Mouse (Mus musculus): ENCODE results near the gene Zc3h4.
"Not testable (repeated sequence)": the region's sequence is repeated elsewhere in the genome, so short reads cannot be mapped to it uniquely, and the experiment has no call there.

The Zc3h4 gene

DNA sequence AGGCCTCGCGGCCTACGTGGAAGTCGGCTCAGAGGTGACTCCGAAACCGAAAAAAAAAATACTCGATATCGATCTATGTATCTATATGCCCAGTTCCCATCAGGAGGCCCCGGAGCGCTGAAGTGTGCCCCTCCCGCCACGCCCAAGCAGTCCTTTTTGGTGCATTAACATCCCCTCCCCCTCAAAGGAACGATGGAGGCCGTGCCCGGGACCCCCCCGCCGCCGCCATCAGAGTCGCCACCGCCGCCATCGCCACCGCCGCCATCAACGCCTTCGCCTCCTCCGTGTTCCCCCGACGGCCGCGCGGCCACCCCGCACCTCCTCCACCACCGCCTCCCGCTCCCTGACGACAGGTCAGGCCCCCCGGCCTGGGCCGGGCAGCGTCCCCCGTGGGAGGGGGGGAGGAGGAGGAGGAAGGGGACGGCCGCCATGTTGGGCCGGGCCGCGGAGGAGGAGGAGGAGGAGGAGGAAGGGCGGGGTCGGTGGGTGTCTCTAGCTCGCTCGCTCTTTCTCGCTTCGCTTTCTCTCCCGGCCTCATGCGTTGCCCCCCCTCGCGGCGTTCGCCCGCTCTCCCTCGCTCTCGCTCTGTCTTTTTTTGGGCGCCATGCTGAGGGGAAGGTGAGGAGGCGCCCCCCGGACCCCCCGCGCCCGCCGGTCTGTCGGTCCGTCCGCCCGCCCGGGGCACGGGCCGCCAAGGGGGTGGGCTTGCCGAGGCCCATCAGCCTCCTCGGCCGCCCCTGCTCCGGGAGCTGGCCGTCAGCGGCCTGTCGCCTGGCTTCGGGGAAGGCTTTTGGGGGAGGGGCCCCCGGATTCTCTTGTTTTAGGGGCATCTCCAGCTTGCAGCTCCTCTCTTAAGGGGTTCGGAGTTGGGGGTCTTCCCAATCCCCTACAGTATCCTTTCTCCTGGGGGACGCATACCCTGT is at the start of gene Zc3h4:
Gene Zc3h4, plus strand, starts transcription at position 222 of the 923 bp plus-strand sequence.
- peak; percentile 89 for DNase-seq

DNA sequence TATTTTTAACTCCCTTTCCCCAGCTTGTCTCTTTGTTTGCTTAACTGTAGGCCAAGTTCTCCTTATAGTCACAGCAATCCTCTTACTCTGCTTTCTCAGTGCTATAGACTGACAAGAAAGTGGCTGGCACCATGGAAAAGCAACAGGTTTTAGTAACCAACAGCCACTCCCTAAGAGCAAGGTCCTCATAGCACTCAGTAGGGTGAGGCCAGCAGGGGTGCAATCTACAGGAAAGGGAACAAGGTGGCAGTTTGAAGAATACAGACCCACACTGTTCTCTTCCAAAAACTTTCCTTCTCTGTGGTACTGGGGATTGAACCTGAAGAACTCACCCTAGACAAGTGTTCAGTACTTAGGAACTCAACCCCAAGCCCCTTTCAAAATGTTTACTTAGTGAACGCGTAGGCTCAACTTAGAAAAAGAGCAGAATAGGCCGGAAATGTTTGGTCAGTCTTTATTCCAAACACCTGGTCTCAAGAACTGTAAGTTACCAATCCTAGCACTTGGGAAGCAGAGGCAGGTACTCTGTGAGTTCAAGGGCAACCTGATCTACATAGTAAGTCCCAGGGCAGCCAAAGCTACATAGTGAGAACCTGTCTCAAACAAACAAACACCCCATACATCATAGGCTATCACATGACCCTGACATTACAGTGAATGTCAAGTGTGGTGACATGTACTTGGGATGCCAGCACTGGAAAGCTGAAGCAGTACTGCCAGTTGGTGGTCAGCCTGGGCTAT is 44.7 kb upstream of the Zc3h4 start:
- no peak for DNase-seq

DNA sequence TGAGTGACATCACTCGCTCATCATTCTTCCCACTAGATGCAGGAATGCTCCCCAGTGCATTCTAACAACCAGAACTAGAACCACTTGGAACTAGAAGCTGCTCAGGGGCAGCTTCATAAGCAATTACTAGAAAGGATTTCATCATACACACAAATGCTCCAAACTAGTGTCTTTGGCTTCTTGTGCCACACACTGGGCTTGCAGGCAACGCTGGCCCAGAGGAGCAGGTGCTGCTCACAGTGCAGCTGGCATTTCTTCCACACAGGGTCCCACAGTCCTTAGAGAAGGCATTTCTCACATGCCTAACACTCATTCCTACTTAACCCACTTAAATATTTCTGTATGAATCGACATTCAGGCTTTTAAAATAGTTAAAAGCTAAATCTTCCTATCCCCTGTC is 43.1 kb upstream of the Zc3h4 start:
- no peak for DNase-seq

DNA sequence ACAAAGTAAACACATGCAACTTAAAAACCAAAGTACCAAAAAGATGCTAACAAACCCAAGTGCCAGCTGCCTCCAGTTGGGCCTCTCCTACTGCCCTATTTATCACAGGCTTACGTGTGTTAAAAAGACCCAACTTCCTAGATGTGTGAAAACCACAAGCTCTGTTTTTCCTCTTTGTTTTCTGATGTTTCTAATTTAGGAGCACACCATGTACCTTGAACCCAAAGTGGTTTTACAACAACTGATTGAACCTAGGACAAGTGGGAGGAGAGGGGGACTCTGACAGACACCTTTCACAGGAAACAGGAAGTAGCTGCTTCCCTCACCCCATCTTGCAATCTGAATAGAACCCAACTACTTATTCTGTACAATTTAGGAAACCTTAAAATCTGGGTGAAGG is 36.4 kb upstream of the Zc3h4 start:
- peak; percentile 79 for DNase-seq

DNA sequence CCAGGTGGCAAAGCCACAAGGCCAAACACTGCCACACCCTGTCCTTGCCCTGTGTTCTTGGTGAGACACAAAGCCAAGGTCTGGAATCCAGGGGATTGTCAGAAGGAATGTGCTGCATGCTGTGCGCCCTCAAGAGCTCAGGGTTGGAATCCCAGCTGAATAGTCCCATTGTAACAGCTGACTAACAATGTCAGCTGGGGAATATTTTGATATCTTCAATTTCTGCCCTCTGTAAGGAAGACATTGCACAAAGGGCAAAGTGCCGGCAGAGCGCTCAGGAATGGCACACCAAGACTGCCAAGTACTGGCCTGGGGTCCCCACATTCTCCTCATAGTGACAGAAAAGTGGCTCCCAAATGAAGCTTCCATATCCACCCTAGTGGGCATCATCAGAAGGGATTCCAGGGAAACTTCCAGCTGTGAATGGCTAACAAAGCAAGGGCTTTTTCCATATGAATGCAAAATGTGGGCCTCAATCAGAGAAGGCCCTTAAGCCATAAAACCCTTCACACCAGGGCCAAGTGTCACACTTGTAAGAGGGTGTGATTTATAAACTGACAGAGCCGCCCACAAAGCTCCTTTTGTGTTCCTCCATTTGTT is 35.7 kb upstream of the Zc3h4 start:
- DNase-seq: peak; percentile 32

DNA sequence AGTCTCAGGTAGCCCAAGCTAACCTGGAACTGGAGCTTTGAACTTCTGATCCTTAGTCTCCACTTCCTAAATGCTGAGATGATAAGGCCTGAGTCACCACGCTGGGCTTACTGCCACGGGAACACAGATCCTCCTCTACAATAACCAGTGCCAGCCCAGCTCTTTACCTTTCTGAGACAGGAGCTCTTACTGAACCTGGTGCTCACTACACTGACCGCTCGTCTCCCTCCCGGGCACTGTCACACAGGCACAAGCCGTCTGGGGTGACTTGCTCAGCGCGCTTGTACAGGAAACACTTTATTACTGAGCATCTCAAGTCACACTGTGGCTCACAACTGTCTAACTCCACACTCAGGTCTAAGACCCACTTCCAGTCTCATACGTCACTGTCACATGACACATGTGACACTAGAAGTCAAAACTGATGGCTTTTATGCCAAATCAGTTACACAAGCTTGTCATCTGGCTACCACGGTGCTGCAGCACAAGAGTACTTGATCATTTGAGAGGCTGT is 34.5 kb upstream of the Zc3h4 start:
- DNase-seq: peak; percentile 38

DNA sequence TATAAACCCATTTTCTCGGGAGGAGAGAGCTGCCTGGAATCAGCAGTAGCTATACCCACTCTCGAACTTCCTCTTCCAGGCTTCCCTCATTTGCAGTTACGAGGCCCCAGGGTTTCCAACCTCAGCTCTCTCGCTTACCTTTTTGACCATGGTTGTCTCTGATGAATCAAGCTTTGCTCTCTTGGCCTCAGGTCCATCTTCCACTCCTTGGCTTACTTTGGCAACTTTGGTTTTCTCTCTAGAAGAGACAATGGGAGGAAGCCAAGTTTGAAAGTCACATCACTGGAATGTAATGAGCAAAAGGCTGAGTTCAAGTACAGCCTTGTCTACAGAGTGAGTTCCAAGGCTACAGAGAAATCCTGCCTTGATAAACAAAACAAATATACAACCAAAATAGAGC is 34.0 kb upstream of the Zc3h4 start:
- peak; percentile 67 for DNase-seq

DNA sequence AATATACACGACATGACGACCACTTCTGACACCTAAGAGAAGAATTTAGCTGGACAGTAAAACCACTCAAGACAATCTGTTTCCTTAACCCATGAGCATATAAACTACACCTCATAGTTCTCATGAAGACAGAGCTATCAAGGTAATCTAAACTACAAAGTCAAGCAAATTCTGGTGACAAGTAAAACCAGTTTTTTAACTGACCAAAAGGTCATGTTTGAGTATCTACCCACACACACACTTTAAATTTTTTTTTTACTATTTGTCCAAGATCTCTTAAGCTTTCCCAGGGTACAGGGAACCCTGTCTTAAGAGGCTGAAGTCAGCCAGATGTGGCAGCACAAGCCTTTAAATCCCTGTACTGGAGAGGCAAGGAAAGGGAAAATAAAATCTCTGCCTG is 31.9 kb upstream of the Zc3h4 start:
- DNase-seq: no peak

DNA sequence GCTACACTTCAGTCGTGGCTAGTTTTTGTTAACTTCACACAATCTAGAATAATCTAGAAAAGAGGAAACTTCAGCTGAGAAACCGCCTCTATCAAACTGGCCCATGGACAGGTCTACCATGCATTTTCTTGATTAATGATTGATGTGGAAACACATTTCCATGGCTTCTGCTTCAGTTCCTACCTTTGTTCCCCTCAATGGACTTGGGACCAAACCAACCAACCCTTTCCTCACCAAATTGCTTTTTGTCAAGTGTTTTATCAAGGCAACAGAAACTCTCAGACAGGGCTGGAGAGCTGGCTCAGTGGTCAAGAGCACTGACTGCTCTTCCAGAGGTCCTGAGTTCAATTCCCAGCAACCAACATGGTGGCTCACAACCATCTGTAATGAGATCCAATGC is 30.1 kb upstream of the Zc3h4 start:
- peak; percentile 84 for DNase-seq

DNA sequence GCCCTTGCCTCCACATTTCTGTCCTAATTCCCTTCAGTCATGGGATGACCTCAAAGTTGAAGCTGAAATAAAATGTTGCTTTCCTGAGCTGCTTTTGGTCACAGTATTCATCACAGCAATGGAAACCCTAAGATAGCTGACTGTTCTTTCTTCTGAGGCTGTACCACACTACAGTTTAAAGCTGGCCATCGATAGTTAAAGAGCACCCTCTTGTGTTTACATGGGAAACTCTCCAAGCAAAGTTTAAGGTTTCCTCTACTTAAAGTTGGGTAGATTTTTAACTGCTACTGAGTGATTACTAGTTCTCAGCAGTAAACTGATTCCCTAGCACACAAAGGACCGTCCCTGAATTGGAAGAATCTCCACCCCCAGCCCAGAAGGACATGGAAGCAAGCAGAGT is 27.0 kb upstream of the Zc3h4 start:
- peak; percentile 46 for DNase-seq

DNA sequence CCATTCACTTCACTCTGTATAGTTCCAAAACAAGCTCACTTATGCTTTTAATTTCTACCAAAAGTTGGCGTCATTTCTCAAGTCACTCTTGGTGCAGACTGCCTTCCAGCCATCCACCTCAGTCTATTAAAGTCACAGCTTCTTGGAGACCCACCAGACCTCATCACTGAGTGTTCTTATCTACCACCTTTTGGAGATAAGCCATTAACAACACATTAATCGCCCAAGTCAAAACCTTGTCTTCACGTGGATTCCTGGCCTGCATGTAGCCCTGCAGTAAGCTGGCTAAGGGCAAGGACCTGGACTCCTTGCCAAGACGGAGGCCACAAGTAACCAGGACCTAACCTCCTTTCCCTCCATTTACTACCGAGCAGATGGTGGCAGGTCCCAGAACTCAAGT is 25.7 kb upstream of the Zc3h4 start:
- DNase-seq: no peak

DNA sequence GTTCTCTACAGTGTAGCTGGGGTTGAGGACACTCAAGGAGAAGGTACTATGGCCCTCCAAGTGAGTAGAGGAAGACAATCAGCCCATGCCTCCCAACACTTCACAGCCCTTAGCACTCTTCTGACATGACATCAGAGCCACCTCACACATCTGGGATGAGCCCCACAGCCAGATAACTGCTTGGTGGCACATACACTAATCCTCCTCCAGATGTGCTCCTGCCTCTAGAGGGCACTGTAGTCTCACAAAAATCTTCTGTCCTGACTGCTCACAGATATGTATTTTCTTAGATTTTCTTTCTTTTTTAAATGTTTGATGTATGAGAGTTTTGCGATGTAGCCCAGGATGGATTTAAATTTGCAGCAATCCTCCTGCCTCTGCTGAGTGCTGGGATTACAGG is 24.2 kb upstream of the Zc3h4 start:
- peak; percentile 60 for DNase-seq

DNA sequence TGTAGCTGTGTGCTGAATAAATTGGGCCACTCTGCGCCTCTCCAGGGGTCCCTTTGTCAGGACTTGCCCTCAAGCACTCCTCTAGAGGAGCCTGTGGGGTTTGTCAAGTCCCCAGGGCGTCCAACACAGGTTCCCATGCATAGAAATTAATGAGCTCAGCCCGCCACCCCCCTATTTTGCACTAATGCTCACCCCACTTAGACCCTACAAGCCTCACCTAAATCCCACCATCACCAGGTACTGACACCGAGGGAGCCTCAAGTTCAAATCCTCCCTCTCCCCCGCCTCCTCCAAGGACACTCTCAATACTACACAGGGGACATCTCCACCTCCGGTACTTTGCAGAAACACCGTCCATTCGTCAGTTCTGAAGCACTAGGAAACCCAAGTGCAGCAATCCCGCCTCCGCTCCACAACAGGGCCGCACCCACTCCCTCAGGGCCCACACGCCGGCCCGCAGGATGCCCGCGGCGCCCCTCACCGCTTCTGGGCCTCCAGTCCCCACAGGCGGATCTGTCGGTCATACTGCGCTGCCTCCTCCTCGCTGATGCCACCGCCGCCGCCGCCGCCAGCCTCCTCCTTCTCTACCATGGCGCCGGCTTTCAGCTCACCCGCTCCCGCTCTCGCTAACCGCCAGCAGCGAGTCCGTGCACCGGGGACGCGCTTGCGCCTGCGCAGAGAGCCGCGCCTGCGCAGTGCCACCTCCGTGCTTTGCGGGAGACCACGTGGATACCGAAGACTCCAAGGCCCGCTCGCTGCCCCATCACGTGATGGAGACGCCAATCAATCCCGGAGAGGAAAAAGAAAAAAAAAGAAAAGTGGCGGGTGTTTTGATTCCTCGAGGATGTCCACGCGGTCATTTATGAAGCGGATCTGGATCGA is 13.3 kb upstream of the Zc3h4 start, which contains the start of gene Sae1:
Gene Sae1, minus strand, starts transcription at position 647 of the 882 bp plus-strand sequence.
- peak; percentile 98 for DNase-seq

DNA sequence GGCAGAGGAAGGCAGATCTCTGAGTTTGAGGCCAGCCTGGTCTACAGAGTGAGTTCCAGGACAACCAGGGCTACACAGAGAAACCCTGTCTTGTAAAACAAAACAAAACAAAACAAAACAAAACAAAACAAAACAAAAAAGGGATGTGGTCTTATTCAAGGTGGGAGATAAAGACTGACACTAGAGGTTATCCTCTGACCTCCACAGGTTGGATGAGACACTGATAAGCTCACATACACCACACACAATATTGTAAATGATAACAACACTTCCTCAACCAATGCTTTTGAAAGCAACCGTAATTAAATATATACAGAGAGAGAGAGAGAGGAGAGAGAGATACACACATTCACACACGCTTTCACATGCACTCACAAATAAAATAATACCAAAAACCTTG is 10.8 kb upstream of the Zc3h4 start:
- DNase-seq: not testable (repeated sequence)

DNA sequence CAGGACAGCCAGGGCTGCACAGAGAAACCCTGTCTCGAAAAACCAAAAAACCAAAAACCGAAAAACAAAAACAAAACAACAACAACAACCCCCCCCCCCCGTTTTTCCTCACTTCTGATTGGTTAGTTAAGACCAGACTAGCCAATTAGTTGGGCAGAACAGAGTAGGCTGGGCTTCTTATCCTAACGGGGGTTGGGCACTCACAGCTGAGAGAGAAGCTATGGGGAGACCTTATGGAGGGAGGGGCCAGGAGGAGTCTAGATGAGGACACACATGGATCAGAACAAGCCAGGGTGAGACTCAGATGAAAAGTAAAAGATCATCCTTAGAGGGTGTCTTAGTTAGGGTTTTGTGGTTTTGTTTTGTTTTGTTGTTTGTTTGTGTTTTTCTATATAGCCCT is 7.8 kb upstream of the Zc3h4 start:
- DNase-seq: no peak

DNA sequence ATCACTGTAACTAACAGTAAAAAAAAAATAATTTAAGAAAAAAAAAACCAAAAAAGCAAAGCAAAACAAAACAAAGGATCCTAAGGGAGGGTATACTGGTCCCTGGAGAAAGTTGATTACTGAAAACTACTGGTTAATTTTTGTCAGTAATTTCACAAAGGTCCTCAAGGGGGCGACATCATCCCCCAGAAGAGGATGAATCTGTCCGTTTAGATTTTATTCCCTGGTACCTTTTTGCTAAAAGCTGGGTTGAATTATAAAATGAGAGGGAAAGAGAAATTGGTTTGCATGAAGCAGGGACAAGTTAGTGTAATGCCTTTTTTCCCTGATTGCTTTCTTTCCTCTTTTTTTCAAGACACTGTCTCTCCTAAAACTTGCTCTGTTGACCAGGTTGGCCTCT is 4.8 kb upstream of the Zc3h4 start:
- peak; percentile 74 for DNase-seq

DNA sequence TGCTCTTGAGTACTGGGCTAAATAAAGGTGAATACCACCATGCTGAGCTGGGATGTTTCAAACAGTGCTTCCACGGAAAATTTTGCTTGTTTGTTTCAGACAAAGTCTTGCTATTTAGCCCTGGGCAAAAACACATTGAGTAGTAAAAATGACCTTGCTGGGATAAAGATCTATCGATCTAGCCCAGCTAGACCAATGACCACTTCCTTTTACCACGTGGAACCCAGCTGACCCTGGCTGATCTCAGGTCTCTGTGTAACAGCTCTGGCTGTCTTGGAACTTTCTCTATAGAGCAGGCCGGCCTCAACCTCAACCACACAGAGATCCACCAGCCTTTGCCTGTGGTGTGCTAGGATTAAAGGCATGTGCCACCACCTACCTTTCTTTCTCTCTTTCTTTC is 3.2 kb upstream of the Zc3h4 start:
- DNase-seq: no peak

DNA sequence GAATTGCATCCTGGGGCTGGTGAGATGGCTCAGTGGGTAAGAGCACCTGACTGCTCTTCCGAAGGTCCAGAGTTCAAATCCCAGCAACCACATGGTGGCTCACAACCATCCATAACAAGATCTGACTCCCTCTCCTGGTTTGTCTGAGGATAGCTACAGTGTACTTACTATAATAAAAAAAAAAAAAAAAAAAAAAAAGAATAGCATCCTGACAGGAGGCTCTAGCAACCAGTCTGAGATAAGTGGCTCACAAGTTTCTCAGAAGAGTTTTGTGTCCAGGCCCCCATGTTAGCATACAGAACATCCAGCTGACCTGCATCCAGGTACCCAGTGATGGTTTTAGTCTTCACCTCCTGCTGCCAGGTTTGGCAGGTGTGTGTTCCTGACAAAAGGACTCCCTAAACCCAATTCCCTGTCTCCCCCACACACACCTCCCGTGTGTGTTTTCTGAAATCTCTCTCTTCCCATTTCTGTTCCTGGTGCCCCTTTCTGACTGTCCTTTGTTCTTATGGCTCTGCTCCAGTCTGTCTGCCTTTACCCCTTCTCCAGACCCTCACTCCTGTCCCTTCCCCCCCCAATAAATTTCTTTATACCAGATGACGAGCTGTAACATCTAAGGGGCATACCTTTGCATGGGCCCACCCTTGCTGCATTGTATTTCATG is 2.2 kb upstream of the Zc3h4 start:
- no peak for DNase-seq

DNA sequence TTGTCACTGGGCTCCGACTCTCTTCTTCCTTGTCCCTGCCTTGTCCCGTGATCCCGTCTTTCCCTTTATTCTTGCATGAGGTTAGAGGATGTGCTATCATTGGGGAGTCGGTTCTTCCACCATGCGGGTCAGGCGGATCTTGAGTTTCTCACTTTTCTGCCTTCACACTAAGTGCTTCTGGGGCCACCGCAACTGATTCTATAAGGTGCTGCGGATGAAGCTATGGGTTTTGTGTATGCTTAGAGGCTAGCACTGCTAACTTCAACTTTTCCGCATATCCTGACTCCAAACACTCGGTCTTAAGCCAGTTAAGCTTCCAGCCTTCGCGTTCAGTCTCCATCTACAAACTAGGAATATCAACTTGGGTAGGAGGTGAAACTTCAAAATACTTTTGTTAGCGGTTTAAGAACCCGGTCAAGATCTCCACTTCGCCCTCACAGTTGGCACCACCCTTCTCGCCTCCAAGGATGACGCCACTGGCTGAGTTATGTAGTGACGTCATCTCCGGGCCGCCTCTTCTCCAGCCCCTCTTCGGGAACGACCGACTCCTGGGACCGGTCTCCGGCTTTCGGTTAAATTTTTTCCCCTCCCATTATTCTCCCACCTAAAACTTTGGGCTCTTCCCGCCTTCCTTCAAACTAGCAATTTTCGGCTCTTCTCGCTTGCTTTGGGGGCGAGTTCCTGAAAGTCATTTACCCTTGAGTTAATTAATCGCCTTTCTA is 1.5 kb upstream of the Zc3h4 start:
- DNase-seq: peak; percentile 96

DNA sequence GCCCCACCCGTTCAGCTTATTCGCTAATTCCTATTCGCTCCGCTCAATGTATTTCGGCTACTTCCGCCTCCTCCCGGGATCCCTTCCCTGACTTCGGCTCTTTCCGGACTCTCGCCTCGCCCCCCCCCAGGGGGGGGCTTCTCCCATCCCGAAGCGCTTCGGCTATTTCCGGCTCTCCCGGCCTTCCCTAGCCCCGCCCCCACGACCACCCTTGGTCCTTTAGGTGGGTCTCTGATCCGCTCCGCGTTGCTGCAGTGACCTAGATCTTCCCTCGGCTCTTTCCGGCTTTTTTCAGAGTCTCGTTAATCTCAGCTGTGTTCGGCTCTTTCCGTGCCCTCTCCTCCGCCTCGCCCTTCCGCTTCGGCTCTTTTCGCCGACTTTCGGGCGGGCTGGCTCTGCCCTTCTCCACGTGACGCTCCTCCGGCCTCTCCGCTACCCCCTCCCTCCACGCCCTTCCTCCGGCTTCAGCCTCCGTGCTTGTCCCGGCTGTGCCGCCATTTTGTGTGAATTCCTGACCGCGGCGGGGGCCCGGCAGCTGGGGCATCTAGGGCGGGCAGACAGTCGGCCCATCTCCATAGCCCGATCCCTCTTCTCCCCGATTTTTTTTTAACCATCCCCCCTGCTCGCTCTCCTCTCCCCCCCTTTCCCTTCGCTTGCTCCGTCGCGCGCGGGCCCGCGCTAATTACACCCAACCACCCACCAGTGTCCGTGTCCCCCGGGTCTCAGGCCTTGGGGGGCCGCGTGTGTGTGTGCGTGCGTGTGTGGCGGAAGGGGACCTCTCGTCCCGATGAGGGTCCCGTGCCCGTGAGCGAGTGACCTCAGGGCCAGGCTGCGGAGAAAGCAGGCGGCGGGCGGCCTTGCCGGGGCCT is 656 bp upstream of the Zc3h4 start:
- peak; percentile 98 for DNase-seq
